Mouse (Mus musculus) spleen, postnatal 10 days (tissue): Measurements from ENCODE around the gene Ptprn2.

Experiments used
- DNase-seq, 2 experiments: peaks; one replicate each; pipeline ENCODE4 v3.0.0; 2021 to 2022; ENCODE audit warnings: low spot score in 2 of 2

The Ptprn2 gene

GRCm38 (mm10) chr12:116981315-116981714, 495.8 kb downstream of the Ptprn2 start:
- no peak for DNase-seq

- no peak for DNase-seq
Measured at GRCm38 (mm10) chr12:116989144-116989543, 503.6 kb downstream of the Ptprn2 start.

GRCm38 (mm10) chr12:117001546-117002148, 516.1 kb downstream of the Ptprn2 start:
- no peak for DNase-seq

GRCm38 (mm10) chr12:117016753-117017595, 531.5 kb downstream of the Ptprn2 start:
- no peak for DNase-seq

GRCm38 (mm10) chr12:117017912-117018311, 532.4 kb downstream of the Ptprn2 start:
- DNase-seq = no peak

- no peak for DNase-seq
Measured at GRCm38 (mm10) chr12:117023235-117023634, 537.7 kb downstream of the Ptprn2 start.

- no peak for DNase-seq
Measured at GRCm38 (mm10) chr12:117024916-117025315, 539.4 kb downstream of the Ptprn2 start.

GRCm38 (mm10) chr12:117025676-117026075, 540.2 kb downstream of the Ptprn2 start:
- no peak for DNase-seq

GRCm38 (mm10) chr12:117027351-117027750, 541.8 kb downstream of the Ptprn2 start:
- no peak for DNase-seq

- DNase-seq = no peak
Measured at GRCm38 (mm10) chr12:117028333-117028961, 542.9 kb downstream of the Ptprn2 start.

GRCm38 (mm10) chr12:117033172-117033571, 547.7 kb downstream of the Ptprn2 start:
- DNase-seq = no peak

- no peak for DNase-seq
Measured at GRCm38 (mm10) chr12:117034506-117034905, 549.0 kb downstream of the Ptprn2 start.

- DNase-seq = peak in 1 of 2 experiments; percentile 41
Measured at GRCm38 (mm10) chr12:117035243-117035642, 549.7 kb downstream of the Ptprn2 start.

GRCm38 (mm10) chr12:117039411-117039810, 553.9 kb downstream of the Ptprn2 start:
- DNase-seq = no peak

- no peak for DNase-seq
Measured at GRCm38 (mm10) chr12:117041409-117041808, 555.9 kb downstream of the Ptprn2 start.

GRCm38 (mm10) chr12:117042706-117043105, 557.2 kb downstream of the Ptprn2 start:
- DNase-seq = no peak

- DNase-seq = no peak
Measured at GRCm38 (mm10) chr12:117047384-117048251, 562.1 kb downstream of the Ptprn2 start.

GRCm38 (mm10) chr12:117049829-117050228, 564.3 kb downstream of the Ptprn2 start:
- DNase-seq = no peak

- DNase-seq = no peak
Measured at GRCm38 (mm10) chr12:117053223-117053850, 567.8 kb downstream of the Ptprn2 start.

GRCm38 (mm10) chr12:117053851-117054769, 568.6 kb downstream of the Ptprn2 start:
- DNase-seq = no peak
